Mouse (Mus musculus): ENCODE measurements around the gene Fam110a. TPM values are rescaled to one million over a fixed set of nuclear protein-coding genes. Genes with fewer than 3 reads are reported as not detected.

The Fam110a gene
- polyA plus RNA-seq, 1 experiment, result 9.7 TPM

DNA sequence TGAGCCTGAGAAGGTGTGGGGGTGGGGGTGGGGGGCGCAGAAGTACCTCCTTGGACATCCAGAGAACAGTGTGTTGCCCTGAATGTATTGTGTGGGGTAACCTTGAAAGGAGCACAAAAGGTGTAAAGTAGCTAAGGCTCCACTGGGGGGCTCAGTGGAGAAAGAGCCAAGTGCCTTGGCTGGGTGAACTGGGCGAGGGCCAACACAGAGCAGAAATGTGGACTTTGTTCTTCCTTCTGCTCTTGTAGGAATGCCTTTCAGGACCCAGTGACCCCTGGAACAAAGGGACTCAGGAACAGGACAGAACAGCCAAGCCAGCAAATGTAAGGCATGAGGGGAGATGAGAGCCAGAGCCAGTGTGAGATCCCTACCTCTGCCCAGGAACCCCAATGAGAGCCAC lies 31.7 kb upstream of the Fam110a start:
- no peaks in the 10 kb centered on the region for H3K4me1 ChIP-seq (ENCODE audit: control insufficient read depth, insufficient read depth, low read length)
- H3K27ac ChIP-seq (ENCODE audit: insufficient read depth, low read length), result no peak overlapping the region
- TF ChIP-seq CTCF (IDR thresholded peaks at IDR 0.05; ENCODE audit: borderline replicate concordance, insufficient read depth, low read length), result no peak
- no peak for TF ChIP-seq POLR2A (IDR thresholded peaks at IDR 0.05; ENCODE audit: low read depth, low read length)
- H3K4me3 ChIP-seq (ENCODE audit: insufficient read depth, low read length), result no peak overlapping the region

DNA sequence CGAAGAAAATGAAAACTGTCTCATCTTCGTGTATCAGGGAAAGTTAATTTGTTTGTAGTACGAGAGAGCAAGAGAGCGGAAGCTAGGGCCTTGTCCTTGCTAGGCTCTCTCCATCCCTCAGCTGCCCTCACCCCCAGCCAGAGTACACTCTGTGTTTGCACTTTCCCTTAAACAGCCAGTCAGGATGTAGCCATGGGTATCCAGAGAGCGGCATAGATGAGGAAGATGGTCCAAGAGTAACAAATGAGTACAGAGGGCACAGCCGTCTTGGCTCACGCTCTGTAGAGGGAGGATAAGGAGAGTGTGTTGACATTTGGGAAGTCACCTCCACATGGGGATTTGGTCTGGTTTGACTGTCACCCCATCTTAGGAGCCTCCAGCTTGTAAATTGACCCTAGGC lies 30.6 kb upstream of the Fam110a start:
- Histone ChIP-seq H3K27ac (ENCODE audit: insufficient read depth, low read length) (no peak overlapping the region), H3K4me3 (ENCODE audit: insufficient read depth, low read length) (no peak overlapping the region), H3K4me1 (ENCODE audit: control insufficient read depth, insufficient read depth, low read length) (no peaks in the 10 kb centered on the region)
- TF ChIP-seq CTCF (IDR thresholded peaks at IDR 0.05; ENCODE audit: borderline replicate concordance, insufficient read depth, low read length), result no peak
- no peak for TF ChIP-seq POLR2A (IDR thresholded peaks at IDR 0.05; ENCODE audit: low read depth, low read length)

DNA sequence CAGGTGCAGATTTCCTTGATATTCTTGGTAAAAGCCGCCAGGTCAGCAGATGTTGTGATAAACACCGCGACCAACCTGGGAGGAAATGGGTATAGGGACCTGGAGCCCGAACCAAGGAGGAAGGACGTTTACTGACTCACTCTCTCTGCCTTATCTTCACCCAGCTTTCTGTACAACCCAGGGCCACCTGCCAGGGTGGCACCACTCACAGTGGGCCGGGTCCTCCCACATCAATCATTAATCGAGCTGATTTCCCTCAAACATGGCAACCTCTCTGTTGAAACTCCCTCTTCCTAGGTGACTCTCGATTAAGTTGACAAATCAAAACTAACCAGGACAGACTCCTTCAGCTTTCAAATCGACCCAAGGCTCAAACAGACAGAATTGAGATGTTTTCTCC lies 30.2 kb upstream of the Fam110a start:
- H3K4me1 ChIP-seq (ENCODE audit: control insufficient read depth, insufficient read depth, low read length), result no peaks in the 10 kb centered on the region
- no peak overlapping the region for H3K4me3 ChIP-seq (ENCODE audit: insufficient read depth, low read length)
- TF ChIP-seq POLR2A (IDR thresholded peaks at IDR 0.05; ENCODE audit: low read depth, low read length), result no peak
- TF ChIP-seq CTCF (IDR thresholded peaks at IDR 0.05; ENCODE audit: borderline replicate concordance, insufficient read depth, low read length), result no peak
- H3K27ac ChIP-seq (ENCODE audit: insufficient read depth, low read length), result no peak overlapping the region

DNA sequence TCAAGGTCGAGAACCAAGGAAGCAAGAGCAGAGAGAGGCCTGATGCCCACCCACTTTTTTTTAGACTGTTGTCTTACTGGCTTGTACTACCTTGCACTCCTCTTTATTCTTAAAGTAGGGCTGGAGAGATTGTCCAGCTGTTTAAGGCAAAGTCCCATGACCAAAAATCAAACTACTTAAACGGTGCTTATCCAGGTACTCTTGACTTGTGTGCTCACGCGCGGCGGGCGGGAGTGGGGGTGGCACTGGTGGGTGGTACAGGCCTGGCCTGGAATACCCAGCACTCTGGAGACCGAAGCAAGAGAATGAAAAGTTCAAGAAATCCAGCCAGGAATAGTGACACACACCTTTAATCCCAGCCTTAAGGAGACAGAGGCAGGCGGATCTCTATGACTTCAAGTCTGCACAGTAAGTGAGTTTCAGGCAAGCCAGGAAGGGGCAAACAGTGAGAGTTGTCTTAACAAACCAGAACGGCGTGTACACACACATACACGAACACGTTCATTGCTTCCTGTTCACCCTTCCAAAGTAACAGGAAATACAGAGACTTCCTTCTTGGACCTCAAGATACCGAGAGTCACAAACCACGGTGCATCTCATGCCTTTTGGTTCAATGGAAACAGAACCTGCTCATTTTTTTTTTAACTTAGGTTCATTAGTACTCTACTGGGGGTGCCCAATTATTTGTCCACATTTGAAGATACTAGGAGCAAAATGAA lies 29.2 kb upstream of the Fam110a start:
- TF ChIP-seq POLR2A (IDR thresholded peaks at IDR 0.05; ENCODE audit: low read depth, low read length) (no peak), CTCF (IDR thresholded peaks at IDR 0.05; ENCODE audit: borderline replicate concordance, insufficient read depth, low read length) (no peak)
- H3K4me1 ChIP-seq (ENCODE audit: control insufficient read depth, insufficient read depth, low read length), result no peaks in the 10 kb centered on the region
- no peak overlapping the region for H3K27ac ChIP-seq (ENCODE audit: insufficient read depth, low read length)
- H3K4me3 ChIP-seq (ENCODE audit: insufficient read depth, low read length), result no peak overlapping the region

DNA sequence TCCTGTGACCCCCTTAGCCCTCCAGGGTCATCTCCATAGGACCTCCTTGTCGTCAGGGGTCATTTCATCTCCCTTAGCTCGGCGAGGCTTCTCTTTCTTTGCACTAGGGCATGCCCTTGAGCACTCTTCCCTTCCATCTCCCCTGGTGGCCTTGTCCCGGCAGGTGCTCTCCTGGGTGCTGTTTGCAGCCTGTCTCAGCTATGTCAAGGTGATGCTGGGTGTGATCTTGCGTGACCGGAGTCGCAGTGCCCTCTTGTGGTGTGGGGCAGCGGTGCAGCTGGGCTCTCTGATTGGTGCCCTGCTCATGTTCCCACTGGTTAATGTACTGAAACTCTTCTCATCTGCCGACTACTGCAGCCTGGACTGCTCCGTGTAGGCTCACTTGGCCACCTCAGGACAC lies 27.8 kb upstream of the Fam110a start:
- TF ChIP-seq POLR2A (IDR thresholded peaks at IDR 0.05; ENCODE audit: low read depth, low read length), result no peak
- TF ChIP-seq CTCF (IDR thresholded peaks at IDR 0.05; ENCODE audit: borderline replicate concordance, insufficient read depth, low read length), result peak; percentile 95
- no peaks in the 10 kb centered on the region for H3K4me1 ChIP-seq (ENCODE audit: control insufficient read depth, insufficient read depth, low read length)
- no peak overlapping the region for H3K4me3 ChIP-seq (ENCODE audit: insufficient read depth, low read length)
- H3K27ac ChIP-seq (ENCODE audit: insufficient read depth, low read length), result no peak overlapping the region

DNA sequence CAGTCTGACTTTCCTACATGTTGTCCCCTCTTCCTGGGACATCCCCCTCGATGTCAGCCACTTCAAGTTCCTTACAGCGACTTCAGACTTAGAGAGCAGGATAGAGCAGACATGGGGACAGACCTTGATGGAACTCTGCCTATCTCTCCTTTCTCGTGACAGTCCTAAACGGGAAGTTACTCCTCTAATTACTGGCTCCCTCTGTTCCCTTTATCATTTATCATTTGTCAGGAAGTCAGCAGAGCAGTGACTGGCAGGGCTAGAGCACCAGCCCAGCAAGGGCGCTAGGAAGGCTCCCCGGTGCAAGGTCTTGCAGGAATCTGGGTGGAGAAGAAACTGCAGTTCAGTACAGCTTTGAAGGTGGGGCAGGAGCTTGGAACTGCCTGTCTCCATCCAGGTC lies 22.5 kb upstream of the Fam110a start:
- no peak overlapping the region for H3K4me3 ChIP-seq (ENCODE audit: insufficient read depth, low read length)
- H3K27ac ChIP-seq (ENCODE audit: insufficient read depth, low read length), result no peak overlapping the region
- H3K4me1 ChIP-seq (ENCODE audit: control insufficient read depth, insufficient read depth, low read length), result no peaks in the 10 kb centered on the region
- TF ChIP-seq CTCF (IDR thresholded peaks at IDR 0.05; ENCODE audit: borderline replicate concordance, insufficient read depth, low read length) (no peak), POLR2A (IDR thresholded peaks at IDR 0.05; ENCODE audit: low read depth, low read length) (no peak)

DNA sequence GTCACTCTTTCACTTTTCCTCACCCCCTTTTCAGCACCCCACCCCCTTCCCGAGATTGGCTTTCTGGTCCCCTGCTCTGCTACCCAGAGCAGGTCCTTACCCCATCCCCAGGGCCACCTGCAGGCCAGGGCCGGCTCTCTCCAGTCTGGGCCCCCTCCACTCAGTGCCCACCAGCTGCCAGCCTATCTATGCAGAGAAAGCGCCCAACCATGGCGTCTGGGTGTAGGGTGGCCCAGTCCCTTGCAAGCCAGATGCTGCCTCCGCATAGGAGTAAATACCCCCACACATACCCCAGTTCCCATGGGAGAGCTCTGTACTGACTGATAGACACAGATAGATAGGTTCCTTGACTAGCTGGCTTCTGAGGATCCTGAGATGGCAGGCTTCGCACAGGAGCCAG lies 20.7 kb upstream of the Fam110a start:
- Histone ChIP-seq H3K4me3 (ENCODE audit: insufficient read depth, low read length) (no peak overlapping the region), H3K27ac (ENCODE audit: insufficient read depth, low read length) (no peak overlapping the region), H3K4me1 (ENCODE audit: control insufficient read depth, insufficient read depth, low read length) (no peaks in the 10 kb centered on the region)
- TF ChIP-seq POLR2A (IDR thresholded peaks at IDR 0.05; ENCODE audit: low read depth, low read length), result no peak
- no peak for TF ChIP-seq CTCF (IDR thresholded peaks at IDR 0.05; ENCODE audit: borderline replicate concordance, insufficient read depth, low read length)

DNA sequence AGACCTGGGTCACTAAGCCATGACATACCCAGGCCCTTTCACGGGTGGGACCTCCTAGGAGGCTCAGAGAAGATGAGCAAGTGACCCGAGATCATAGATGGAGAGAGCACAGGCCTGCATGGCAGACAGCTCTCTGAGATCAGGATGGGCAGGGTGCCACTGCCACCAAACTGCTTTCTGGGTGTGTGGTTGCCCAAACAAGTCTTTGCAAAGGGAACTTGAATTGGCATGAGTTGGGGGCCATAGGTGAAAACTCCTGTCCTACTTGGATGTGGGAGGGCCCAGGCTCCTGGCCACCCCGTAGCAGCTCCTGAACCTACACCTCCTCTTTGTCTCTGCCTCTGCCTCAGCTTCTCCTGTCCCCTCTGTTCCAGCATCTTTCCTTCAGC lies 20.3 kb upstream of the Fam110a start:
- H3K4me1 ChIP-seq (ENCODE audit: control insufficient read depth, insufficient read depth, low read length), result no peaks in the 10 kb centered on the region
- H3K27ac ChIP-seq (ENCODE audit: insufficient read depth, low read length), result no peak overlapping the region
- H3K4me3 ChIP-seq (ENCODE audit: insufficient read depth, low read length), result no peak overlapping the region
- no peak for TF ChIP-seq CTCF (IDR thresholded peaks at IDR 0.05; ENCODE audit: borderline replicate concordance, insufficient read depth, low read length)
- no peak for TF ChIP-seq POLR2A (IDR thresholded peaks at IDR 0.05; ENCODE audit: low read depth, low read length)

DNA sequence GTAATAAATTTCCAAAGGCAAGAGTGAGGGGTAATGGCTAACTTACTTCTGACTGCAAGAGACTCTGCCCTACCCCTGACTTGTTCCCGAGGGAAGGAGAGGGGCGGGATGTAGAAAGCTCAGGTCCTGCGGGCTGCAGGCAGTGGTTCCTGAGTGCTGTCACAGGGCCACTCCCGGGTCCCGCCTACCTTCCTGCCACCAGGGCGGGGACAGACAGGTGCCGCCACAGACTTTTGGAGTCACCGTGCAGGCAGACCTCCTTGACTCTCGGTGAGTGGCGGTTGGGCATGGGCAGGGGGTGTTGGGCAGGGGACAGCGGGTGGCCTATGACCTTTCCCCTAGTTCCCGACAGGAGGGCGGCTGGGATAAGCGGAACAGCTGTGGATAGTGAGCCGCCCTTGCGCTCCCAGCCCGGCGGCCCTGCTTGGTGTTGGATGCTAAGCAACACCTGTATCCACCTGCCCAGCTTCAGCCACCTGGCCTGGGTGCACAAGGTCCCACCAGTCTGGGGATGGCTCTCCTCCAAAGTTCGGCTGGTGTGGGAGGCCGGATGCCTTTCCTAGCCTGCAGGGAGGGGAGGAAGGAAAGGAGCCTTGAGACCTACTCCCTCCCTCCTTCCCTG lies 19.8 kb upstream of the Fam110a start:
- TF ChIP-seq CTCF (IDR thresholded peaks at IDR 0.05; ENCODE audit: borderline replicate concordance, insufficient read depth, low read length) (no peak), POLR2A (IDR thresholded peaks at IDR 0.05; ENCODE audit: low read depth, low read length) (no peak)
- no peak overlapping the region for H3K27ac ChIP-seq (ENCODE audit: insufficient read depth, low read length)
- no peaks in the 10 kb centered on the region for H3K4me1 ChIP-seq (ENCODE audit: control insufficient read depth, insufficient read depth, low read length)
- H3K4me3 ChIP-seq (ENCODE audit: insufficient read depth, low read length), result no peak overlapping the region

DNA sequence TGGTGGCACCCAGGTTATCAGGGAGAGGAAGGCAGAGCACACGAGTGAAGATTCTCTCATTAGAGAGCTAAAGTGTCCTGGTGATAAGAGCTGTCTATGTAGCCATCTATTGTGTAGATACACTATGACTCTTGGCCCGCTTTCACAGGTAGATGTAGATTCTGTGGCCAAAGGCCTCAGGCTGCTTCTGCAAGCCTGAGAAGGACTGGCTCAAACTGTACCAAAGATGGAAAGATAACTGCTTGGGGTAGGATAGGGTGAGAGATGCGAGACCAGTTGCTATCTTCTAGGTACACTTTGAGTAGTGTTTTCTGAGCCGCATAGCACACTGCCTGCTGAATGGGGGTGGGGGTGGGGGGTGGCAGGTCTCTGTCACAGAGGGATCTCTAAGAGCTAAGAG lies 18.9 kb upstream of the Fam110a start:
- H3K4me3 ChIP-seq (ENCODE audit: insufficient read depth, low read length), result no peak overlapping the region
- H3K27ac ChIP-seq (ENCODE audit: insufficient read depth, low read length), result no peak overlapping the region
- TF ChIP-seq POLR2A (IDR thresholded peaks at IDR 0.05; ENCODE audit: low read depth, low read length) (no peak), CTCF (IDR thresholded peaks at IDR 0.05; ENCODE audit: borderline replicate concordance, insufficient read depth, low read length) (no peak)
- H3K4me1 ChIP-seq (ENCODE audit: control insufficient read depth, insufficient read depth, low read length), result peaks cover 3% of the 10 kb centered on the region; the same call in 1 of the 2 replicates

Measured in embryonic fibroblast, embryonic 13.5 days (primary cell).